Mouse (Mus musculus) hindbrain, embryonic 14.5 days (tissue): Measurements from ENCODE around the gene Mat2a. TPM values are rescaled to one million over a fixed set of nuclear protein-coding genes. Genes with fewer than 3 reads are reported as not detected.
"Not testable (repeated sequence)": the region's sequence is repeated elsewhere in the genome, so short reads cannot be mapped to it uniquely, and the experiment has no call there.

Experiments used
- ATAC-seq: fragments of 200-750 bp; cut with Nextera tagmentation; 2 replicates; pipeline ENCODE4 v1.8.0; 2017; ENCODE audit warnings: moderate number of reproducible peaks, mild to moderate bottlenecking, moderate TSS enrichment, moderate library complexity; ENCODE audit not compliant: low FRiP score
- DNase-seq: peaks from one replicate; pipeline ENCODE4 v3.0.0-alpha.2; 2015; ENCODE audit warnings: low spot score
- H3K27ac ChIP-seq: fragments of 300-500 bp; sonication (generic); 2 replicates; pipeline ENCODE4 v1.5.1; 2014; ENCODE audit warnings: mild to moderate bottlenecking, moderate library complexity
- H3K27me3 ChIP-seq: fragments of 300-500 bp; sonication (generic); 2 replicates; pipeline ENCODE4 v1.6.1; 2014; ENCODE audit warnings: mild to moderate bottlenecking, low read length, mixed read lengths; ENCODE audit not compliant: control insufficient read depth, insufficient read depth
- H3K36me3 ChIP-seq: fragments of 300-500 bp; sonication (generic); replicated peaks from 2 replicates; pipeline ENCODE4 v1.6.1; 2014; ENCODE audit not compliant: control insufficient read depth, insufficient read depth
- H3K4me1 ChIP-seq: fragments of 300-500 bp; sonication (generic); replicated peaks from 2 replicates; pipeline ENCODE4 v1.6.1; 2014; ENCODE audit warnings: antibody characterized with exemption, low read length, mixed read lengths; ENCODE audit not compliant: control insufficient read depth, insufficient read depth
- H3K4me2 ChIP-seq: fragments of 300-500 bp; sonication (generic); replicated peaks from 2 replicates; pipeline ENCODE4 v1.6.1; 2014; ENCODE audit warnings: mild to moderate bottlenecking, moderate library complexity
- H3K4me3 ChIP-seq: fragments of 300-500 bp; sonication (generic); replicated peaks from 2 replicates; pipeline ENCODE4 v1.5.1; 2014; ENCODE audit warnings: mild to moderate bottlenecking, low read length
- H3K9ac ChIP-seq: fragments of 300-500 bp; sonication (generic); 2 replicates; pipeline ENCODE4 v1.6.1; 2014
- H3K9me3 ChIP-seq: fragments of 300-500 bp; sonication (generic); 2 replicates; pipeline ENCODE4 v1.6.1; 2016; ENCODE audit warnings: low read length; ENCODE audit not compliant: control insufficient read depth
- WGBS: fragments of 180-500 bp; shearing (Covaris S2); extraction: QIAGEN DNeasy Blood & Tissue Kit; methylation state at CpG from one replicate; pipeline ENCODE4 v1.1.7; 2014; 5-methylcytosine and 5-hydroxymethylcytosine counted together
- polyA plus RNA-seq: library from polyadenylated mRNA; unstranded; fragments of >200 nt; fragmentation: Nextera tagmentation; extraction: Ambion mirVana; gene quantifications from 2 replicates; pipeline ENCODE4 v1.2.1, GENCODE M21; 2014

Gene Mat2a
- polyA plus RNA-seq: 336 and 338 TPM in 2 replicates

GRCm38 (mm10) chr6:72439355-72440185 is at the start of gene Mat2a:
Gene Mat2a (minus strand): TSS chr6:72439558.
- under 1% methylated on average over 74 of the region's 77 CpGs for WGBS
- H3K27me3 ChIP-seq: no peaks in the 10 kb centered on the region
- H3K36me3 ChIP-seq: peaks cover 30% of the 10 kb centered on the region
- peak within 1 kb of the TSS; percentile 100 for H3K27ac ChIP-seq
- peaks cover 37% of the 10 kb centered on the region for H3K4me1 ChIP-seq
- ATAC-seq: peak; percentile 92
- peak within 1 kb of the TSS; percentile 91 for H3K4me3 ChIP-seq
- H3K9ac ChIP-seq: peak within 1 kb of the TSS; percentile 100
- peak within 1 kb of the TSS; percentile 99 for H3K4me2 ChIP-seq
- H3K9me3 ChIP-seq: no peaks in the 10 kb centered on the region
- peak; percentile 98 for DNase-seq

- no peaks in the 10 kb centered on the region for H3K9me3 ChIP-seq
- no peaks in the 10 kb centered on the region for H3K4me1 ChIP-seq
- no peaks in the 10 kb centered on the region for H3K27me3 ChIP-seq
- H3K4me3 ChIP-seq: no peak overlapping the region
- no peaks in the 10 kb centered on the region for H3K36me3 ChIP-seq
- DNase-seq (no peak), ATAC-seq (no peak)
- 73% methylated on average over 3 of the region's 3 CpGs for WGBS
- H3K4me2 ChIP-seq: no peak overlapping the region
- H3K9ac ChIP-seq: no peak overlapping the region
- no peak overlapping the region for H3K27ac ChIP-seq
Measured at GRCm38 (mm10) chr6:72488850-72489249, 49.5 kb upstream of the Mat2a start.

GRCm38 (mm10) chr6:72487282-72487681 is 47.9 kb upstream of the Mat2a start:
- Histone ChIP-seq H3K27me3 (no peaks in the 10 kb centered on the region), H3K4me1 (no peaks in the 10 kb centered on the region), H3K27ac (no peak overlapping the region), H3K4me3 (no peak overlapping the region), H3K36me3 (no peaks in the 10 kb centered on the region), H3K9ac (no peak overlapping the region), H3K9me3 (no peaks in the 10 kb centered on the region), H3K4me2 (no peak overlapping the region)
- ATAC-seq (no peak), DNase-seq (no peak)
- 80% methylated on average over 3 of the region's 3 CpGs for WGBS

GRCm38 (mm10) chr6:72486307-72486706 is 46.9 kb upstream of the Mat2a start:
- 93% methylated on average over 6 of the region's 6 CpGs for WGBS
- Histone ChIP-seq H3K4me2 (no peak overlapping the region), H3K27ac (no peak overlapping the region), H3K9ac (no peak overlapping the region), H3K9me3 (no peaks in the 10 kb centered on the region), H3K4me1 (no peaks in the 10 kb centered on the region), H3K36me3 (no peaks in the 10 kb centered on the region), H3K27me3 (no peaks in the 10 kb centered on the region), H3K4me3 (no peak overlapping the region)
- ATAC-seq: no peak
- DNase-seq: no peak

GRCm38 (mm10) chr6:72484887-72485286 is 45.5 kb upstream of the Mat2a start:
- H3K9me3 ChIP-seq: no peaks in the 10 kb centered on the region
- H3K36me3 ChIP-seq: no peaks in the 10 kb centered on the region
- H3K27me3 ChIP-seq: no peaks in the 10 kb centered on the region
- WGBS: 82% methylated on average over 4 of the region's 4 CpGs
- H3K4me1 ChIP-seq: no peaks in the 10 kb centered on the region
- no peak for ATAC-seq
- H3K4me3 ChIP-seq: no peak overlapping the region
- H3K9ac ChIP-seq: no peak overlapping the region
- no peak for DNase-seq
- no peak overlapping the region for H3K27ac ChIP-seq
- no peak overlapping the region for H3K4me2 ChIP-seq

- Histone ChIP-seq H3K4me2 (no peak overlapping the region), H3K4me3 (no peak overlapping the region), H3K36me3 (no peaks in the 10 kb centered on the region), H3K9ac (no peak overlapping the region), H3K4me1 (no peaks in the 10 kb centered on the region), H3K27ac (no peak overlapping the region), H3K9me3 (no peaks in the 10 kb centered on the region), H3K27me3 (no peaks in the 10 kb centered on the region)
- WGBS: 73% methylated on average over 2 of the region's 2 CpGs
- ATAC-seq (no peak), DNase-seq (no peak)
Measured at GRCm38 (mm10) chr6:72482156-72482555, 42.8 kb upstream of the Mat2a start.

GRCm38 (mm10) chr6:72480422-72480702 is 41.0 kb upstream of the Mat2a start:
- no peak overlapping the region for H3K4me2 ChIP-seq
- no peaks in the 10 kb centered on the region for H3K36me3 ChIP-seq
- no peak overlapping the region for H3K9ac ChIP-seq
- no peak for DNase-seq
- H3K4me3 ChIP-seq: no peak overlapping the region
- no peak for ATAC-seq
- no peaks in the 10 kb centered on the region for H3K4me1 ChIP-seq
- 94% methylated on average over 2 of the region's 2 CpGs for WGBS
- no peaks in the 10 kb centered on the region for H3K27me3 ChIP-seq
- no peak overlapping the region for H3K27ac ChIP-seq
- no peaks in the 10 kb centered on the region for H3K9me3 ChIP-seq

GRCm38 (mm10) chr6:72479645-72480421 is 40.5 kb upstream of the Mat2a start:
- H3K4me2 ChIP-seq: no peak overlapping the region
- H3K27me3 ChIP-seq: no peaks in the 10 kb centered on the region
- 93% methylated on average over 12 of the region's 12 CpGs for WGBS

GRCm38 (mm10) chr6:72478691-72479090 is 39.3 kb upstream of the Mat2a start:
- ATAC-seq, H3K9me3 ChIP-seq, H3K4me2 ChIP-seq, H3K36me3 ChIP-seq, DNase-seq, H3K4me1 ChIP-seq, H3K27me3 ChIP-seq, H3K9ac ChIP-seq, H3K4me3 ChIP-seq, H3K27ac ChIP-seq: not testable (repeated sequence)
- 90% methylated on average over 2 of the region's 3 CpGs for WGBS

More at GRCm38 (mm10) chr6:72479645-72480421, 40.5 kb upstream of the Mat2a start:
- Histone ChIP-seq H3K9me3 (no peaks in the 10 kb centered on the region), H3K36me3 (no peaks in the 10 kb centered on the region), H3K27ac (no peak overlapping the region), H3K9ac (no peak overlapping the region), H3K4me3 (no peak overlapping the region), H3K4me1 (no peaks in the 10 kb centered on the region)
- ATAC-seq: no peak
- DNase-seq: no peak
